Mouse (Mus musculus): ENCODE results near the gene Ppfia3.

Gene Ppfia3

DNA sequence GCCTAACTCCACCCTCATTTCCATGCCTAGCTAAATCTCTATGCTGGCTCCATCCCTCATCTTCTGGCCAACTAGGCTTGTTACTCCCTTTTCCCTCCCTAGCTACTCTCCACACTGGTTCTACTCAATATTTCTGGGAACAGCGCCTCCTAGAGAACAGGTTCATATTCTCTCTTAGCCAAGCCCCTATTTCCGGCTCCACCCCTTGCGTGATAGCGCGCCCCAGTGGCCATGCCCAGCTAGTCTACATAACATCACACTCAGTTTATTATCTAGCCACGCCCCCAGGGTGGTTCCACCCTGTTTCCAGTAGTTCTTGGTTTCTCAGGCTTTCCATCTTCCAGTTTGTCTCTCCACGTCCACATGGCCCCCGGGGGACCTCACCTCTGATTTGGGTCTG lies 25.5 kb downstream of the Ppfia3 start:
- peak; percentile 63 to 81 for DNase-seq

DNA sequence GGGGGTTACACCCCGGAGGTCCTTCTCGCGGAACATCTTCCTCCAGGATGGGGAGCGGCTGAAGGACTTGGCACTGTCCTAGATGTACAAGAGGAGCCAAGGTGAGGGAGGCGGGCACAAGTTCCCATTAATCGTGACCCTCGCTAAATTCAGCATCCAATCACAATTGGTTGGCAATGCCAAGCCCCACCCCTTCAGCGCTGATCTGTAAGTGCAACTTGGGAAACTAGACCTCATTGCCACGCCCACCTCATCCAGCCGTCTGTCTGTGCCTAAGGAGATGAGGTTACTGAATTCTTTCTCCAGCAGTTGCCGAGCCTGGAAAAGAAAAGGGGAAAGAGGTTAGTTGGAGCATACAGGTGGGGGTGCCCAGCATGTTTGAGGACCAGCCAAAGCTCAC lies 26.1 kb downstream of the Ppfia3 start:
- peak in 1 of 2 experiments; percentile 43 for DNase-seq

DNA sequence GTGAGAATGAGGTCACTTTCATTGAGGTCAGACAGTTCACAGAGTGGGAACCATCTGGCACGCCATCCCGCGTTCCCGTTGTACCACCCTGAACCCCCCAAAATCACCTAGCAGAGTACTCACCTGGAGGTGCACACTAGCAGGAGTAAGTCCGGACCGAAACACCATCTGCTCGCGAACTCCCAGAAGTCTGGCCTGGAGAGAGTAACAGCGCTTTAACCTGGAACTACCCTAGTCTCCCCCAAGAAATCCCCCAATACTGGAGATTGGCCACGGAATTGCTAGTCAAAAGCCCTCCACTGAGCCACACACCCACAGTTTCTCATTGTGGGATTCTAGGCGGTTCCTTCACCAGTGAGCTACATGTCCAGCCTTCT lies 26.8 kb downstream of the Ppfia3 start:
- no peak for DNase-seq

DNA sequence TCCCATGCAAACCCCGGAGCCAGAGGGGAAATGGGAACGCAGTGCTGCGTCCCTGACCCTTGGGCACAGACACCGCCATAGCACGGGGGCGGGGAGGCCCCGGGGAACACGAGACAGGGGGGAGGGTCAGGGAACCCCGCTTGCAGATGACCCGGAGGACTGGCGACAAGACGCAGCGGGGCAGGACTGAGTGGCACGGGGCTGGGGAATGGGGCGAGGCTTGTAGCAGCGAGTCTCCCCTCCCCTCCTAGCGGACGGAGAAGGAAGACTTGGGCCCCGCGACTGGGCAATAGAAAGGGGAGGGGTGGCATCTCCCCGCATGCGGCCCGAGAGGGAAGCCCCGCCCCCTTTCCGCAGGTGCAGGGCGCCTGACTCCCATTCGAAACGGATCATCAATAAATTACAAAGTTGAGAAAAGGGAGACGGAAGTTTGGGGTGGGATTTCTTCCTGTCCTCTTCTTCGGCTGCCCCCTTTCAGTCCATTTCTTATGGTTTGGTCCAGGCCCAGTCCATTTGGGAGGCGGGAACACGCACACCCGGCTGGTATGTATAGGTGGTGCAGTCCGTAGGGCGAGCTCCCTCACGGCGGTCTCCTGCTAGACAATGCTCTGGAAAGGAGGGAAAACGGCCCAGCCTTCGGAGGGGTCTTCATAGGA lies 27.3 kb downstream of the Ppfia3 start:
- peak; percentile 75 to 77 for DNase-seq

DNA sequence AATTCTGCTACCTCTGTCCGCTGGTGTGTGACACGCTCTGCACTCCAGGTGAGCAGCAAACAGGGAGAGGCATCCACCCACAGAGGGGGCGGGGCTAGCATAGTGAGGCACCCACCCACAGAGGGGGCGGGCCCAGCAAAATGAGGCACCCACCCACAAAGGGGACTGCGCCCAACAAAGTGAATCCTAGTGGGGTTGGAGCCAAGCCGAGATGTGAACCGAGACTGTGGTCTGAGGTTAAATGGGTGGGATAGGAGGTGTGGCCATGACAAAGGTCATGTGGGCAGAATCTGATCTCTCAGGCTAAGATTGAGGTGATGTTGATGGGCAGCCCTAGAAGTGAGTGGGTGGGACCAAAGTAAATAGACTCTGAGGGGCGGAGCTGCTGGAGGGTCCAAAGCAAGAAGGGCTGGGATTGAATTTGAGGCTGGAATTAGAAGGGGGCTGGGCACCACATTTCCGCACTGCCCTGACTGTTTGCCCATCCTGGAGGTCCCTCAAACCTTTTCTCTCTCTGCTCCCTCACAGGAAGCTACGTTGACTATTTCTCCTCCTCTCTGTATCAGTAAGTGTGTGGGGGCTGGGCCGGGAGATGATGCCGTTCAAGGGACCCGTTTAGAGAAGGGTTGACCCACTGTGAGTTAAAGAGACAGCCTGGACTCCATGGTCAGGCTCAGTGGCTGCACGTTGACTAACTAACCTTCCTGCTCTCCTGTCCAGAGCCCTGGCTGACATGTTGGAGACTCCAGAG lies 28.5 kb downstream of the Ppfia3 start:
- DNase-seq = peak in 1 of 2 experiments; percentile 57

DNA sequence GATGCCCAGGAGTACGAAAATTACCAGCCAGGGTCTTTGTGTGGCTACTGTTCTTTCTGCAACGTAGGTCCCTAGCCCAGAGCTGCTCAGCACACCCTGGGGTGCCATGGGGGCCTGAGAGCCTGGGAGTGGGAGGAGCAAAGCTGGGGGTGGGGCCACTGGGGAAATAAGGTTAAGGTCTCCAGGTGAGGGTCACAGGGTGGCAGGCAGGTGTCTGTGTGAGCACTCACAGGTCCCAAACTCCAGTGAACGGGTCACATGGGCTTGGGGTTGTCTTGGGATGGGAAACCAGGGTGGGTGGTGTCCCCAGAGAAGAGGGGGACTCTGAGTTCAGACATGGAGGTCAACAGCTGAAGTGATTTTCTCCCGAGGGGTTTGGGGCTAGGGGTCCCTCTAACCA lies 29.4 kb downstream of the Ppfia3 start:
- peak in 1 of 2 experiments; percentile 39 for DNase-seq

DNA sequence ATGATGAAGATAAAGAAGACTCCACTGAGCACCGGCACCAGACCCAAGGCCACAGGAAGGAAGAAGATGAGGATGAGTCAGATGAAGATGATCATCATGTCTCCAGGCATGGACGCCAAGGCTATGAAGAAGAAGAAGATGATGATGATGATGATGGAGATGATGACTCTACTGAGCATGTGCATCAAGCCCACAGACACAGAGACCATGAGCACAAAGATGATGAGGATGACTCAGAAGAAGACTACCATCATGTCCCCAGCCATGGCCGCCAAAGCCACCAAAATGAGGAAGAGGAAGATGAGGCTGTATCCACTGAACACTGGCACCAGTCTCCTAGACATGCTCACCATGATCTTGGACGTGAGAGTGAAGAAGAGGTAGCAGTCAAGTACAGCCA lies 30.5 kb downstream of the Ppfia3 start:
- no peak for DNase-seq

DNA sequence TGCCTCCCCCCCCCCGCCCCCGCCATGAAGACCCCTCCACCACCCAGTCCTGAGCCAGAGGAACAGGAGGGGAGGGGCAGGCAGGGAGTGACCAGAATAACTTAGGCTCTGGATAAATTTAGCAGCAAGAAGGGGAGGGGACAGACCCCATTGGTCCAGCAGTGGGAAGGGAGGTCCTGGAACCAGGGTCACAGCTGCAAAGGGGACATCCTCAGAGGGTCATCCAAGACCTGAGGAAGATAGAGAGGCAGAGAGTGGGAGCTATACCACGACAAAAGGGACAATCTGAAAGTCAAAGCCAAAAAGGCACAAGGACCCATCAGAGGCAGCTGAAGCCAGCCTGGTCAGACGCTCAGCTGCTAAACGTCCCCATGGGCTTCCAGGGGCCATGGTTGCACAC lies 31.8 kb downstream of the Ppfia3 start, which contains the start of gene Hrc:
Hrc (plus strand) TSS at position 235 of the 400 bp plus-strand sequence.
- DNase-seq = no peak

DNA sequence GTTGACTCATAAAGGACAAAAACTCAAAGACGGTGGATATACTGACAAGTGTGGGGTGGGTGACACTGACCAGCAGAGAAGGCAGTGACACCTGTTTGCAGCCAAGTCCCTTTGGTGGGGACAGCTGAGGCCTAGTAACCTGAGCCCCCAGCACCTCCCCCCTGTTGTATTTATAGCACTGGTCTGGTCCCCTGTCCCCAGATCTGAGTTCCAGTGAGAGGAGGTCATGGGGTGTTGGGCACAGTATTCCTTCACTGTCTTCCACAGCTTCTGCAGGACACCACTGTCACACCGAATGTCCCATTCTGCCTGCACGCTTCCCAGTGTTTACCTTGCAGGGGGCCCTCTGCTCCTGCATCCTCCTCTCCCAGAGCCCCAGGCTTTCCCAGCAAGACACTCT lies 32.2 kb downstream of the Ppfia3 start:
- no peak for DNase-seq

DNA sequence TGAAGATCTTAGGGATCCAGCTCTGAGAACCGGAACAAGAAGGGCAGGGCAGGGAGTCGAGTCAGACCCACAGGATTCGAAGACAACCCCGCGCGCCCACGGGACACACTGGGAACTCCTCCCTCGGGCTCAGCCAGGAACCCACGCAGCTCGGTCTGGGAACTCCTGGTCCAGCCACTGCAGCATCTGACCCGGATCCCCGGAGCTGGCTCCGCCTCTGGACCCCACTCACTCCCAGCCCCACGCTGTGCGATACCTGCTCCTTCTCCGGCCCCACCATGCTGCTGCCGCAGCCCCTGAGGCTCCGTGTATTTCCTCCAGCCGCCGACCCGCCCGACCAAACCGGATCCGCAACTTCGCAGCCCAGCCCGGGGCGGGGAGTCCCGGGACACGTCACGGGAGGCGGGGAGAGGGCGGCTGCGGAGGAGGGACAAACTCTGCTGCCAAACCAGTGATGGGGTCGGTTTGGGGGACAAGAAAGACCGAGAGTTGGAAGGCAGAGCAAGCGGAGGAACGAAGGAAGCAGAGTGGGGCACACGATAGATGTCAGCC lies 33.3 kb downstream of the Ppfia3 start, which contains the start of gene Trpm4:
Trpm4 (minus strand) TSS at position 350 of the 552 bp plus-strand sequence.
- peak; percentile 68 to 81 for DNase-seq

DNA sequence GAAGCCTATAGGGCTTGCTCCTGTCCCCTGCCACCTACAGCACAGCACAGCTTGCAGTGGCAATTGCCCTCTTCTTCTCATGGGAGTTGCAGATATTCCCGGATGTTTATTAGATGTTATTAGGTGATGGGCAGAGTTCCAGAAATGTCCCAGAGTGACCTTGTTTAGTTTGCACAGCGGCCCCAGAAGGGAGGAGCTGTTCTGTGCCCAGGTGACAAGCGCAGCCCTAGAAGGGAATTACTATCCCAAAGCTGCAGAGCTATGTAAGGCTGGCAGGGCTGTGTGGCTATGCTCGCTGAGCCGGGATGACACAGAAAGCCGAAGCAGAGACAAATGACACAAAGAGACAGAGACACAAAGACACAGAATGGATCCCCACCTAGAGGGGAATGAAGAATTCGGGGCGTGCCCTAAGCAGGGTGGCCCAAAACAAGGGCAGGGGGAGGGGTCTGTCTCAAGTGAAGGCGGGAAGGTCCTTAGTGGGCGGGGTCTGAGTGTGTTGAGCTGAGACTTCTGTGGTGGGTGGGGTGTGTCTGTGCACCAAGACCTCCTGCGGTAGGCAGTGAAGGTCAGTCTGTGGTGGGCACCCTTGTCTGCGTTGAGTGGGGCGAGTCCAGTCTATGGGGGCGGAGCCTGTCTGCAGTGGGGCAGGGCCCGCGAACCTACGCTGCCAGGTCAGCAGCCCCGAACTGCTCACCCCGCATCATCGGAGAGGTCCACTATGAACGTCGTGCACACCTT lies 34.0 kb downstream of the Ppfia3 start:
- DNase-seq = peak in 1 of 2 experiments; percentile 44

DNA sequence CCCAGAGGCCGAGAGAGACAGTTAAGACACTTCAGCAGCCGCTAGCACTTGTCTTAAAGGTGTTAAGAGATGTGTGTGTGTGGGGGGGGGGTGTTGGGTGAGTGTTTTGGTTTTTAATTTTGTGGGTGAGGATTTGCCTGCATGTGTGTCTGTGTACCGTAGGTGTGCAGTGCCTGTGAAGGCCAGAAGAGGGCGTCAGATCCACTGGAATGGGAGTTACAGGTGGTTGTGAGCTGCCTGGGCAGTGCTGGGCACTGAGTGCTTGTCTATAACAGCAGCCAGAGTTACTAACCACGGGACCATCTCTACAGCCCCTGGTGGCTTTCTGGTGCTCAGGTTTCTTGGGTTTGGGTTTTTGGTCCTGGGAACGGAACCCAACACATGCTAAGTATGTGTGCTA lies 35.3 kb downstream of the Ppfia3 start:
- no peak for DNase-seq

DNA sequence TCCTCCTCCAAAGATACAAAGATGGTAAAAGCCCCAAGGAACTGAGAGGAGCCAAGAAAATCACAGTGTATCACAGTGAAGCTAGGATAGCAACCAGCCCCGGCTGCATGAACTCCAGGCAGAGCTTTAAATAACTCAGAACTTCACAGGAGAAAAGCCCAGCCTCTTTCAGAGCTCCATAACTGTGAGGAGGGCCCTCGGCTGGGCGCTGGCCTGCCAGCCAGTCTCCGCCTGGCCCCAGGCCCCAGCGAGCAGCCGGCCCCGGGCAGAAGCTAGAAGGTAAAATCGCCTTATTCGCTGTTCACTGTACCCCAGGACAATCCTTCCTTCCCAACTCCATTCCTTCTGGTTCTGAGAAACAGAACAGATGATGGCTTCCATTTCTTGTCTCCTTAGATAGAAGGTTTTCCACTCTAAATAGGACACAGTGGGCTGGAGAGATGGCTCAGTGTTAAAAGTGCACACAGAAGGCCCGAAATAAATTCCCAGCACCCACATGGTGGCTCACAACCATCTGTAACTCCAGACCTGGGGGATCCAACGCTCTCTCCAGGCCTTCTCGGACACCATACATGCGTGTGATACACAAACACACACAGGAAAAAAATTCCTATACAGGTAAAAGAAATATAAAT lies 37.9 kb downstream of the Ppfia3 start:
- no peak for DNase-seq

DNA sequence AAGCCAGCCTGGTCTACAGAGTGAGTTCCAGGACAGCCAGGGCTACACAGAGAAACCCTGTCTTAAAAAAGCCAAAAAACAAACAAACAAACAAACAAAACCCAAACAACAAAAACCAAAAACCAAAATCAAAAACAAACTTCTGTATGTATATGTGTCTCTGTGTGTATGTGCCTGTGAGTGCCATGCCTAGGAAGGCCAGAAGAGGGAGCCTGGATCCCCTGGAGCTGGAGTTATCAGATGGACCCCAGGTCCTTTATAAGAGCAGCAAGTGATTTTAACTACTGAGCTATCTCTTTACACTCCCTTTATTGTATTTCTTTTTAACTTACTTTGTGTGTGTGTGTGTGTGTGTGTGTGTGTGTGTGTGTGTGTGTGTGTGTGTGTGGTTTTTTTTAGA lies 41.0 kb downstream of the Ppfia3 start:
- no peak for DNase-seq

DNA sequence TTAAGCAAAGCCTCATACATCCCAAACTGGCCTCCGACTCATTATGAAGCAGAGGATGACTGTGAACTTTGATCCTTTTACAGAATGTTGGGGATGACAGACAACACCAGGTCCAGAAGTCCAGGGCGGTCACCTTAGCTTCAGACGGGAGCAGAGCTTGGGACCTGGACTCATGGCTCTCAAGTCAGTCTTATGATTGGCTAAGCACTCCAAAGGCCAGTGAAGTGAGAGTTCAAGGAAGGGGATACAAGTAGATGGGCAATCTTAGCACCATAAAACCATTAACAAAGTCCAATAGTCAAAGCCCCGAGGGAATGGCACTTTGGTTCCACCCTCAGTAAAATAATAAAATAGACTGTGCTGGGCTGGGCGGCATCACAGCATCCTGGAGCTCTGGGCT lies 43.8 kb downstream of the Ppfia3 start:
- DNase-seq = no peak

DNA sequence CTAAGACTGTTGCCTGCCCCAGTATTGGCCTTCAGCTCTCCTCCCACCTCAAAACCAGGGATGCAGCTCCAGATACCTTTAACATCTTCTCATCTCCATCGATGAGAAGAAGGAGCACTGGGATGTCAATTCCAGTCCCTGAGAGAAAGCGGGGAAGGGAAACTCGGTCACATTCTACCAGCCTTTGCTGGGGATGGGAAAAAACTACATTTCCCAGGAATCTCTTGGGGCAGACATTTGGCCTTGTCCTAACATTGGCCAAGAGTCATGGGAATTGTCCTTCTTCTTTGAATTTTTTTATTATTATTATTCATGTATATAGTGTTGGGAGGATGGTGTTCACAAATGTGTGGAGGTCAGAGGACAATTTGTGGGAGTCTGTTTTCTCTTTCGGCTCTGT lies 44.6 kb downstream of the Ppfia3 start:
- DNase-seq = no peak

DNA sequence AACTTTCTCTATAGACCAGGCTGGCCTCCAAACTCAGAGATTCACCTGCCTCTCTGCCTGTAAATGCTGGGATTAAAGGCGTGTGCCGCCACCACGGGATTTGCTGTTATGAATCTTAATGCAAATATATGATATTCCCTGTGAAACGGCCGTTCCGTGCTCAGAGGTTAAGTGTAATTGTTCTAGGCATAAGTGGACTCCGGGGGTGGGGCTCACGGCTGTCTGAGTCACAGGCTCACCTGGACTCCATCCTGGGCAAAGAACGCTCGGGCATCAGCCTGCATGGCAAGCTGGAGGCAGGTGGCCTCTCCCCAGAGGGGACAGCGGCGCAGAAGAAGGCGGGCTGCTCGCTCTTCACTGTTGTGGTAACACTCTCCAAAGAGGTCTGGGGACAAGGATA lies 50.3 kb downstream of the Ppfia3 start:
- no peak for DNase-seq

DNA sequence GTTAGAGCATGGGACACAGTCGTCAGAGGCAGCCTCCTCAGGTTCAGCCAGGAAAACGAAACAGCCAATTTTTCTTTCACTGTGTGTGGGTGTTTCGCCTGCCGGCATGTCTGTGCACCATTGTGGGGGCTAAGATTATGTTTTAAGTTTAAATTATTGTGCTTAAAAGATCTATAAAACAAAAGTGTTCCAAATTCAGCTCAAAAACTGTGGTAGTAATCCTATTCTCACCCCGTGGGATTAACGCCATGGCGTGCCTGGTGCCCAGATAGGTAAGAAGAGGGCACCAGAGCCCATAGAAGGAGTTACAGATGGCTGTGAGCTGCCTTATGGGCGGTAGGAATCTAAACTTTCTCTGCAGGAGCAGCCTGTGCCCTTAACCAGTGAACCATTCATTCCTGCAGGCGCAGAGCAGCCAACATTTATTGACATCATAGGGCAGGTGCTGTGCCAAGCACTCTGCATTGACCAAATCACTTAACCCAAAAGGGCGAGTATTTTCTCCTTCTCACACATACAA lies 51.6 kb downstream of the Ppfia3 start:
- DNase-seq = no peak

DNA sequence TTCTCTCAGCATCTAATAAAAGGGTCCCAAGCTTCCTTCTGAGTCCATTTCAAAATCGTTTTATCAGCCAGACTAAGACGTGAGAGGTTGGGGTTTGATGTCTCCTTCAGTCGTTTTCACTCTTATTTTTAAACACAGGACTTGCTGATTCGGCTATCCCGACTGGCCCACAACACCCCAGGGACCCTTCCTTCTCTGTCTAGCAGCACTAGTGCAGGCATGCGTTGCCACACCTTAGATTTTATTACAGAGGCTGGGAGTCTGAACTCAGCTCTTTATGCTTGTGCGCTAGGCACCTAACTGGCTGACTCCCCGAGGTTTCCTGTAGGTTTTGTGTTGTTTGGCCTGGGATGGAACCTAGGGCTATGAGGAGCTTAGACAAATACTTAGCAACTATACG lies 53.3 kb downstream of the Ppfia3 start:
- DNase-seq = no peak

DNA sequence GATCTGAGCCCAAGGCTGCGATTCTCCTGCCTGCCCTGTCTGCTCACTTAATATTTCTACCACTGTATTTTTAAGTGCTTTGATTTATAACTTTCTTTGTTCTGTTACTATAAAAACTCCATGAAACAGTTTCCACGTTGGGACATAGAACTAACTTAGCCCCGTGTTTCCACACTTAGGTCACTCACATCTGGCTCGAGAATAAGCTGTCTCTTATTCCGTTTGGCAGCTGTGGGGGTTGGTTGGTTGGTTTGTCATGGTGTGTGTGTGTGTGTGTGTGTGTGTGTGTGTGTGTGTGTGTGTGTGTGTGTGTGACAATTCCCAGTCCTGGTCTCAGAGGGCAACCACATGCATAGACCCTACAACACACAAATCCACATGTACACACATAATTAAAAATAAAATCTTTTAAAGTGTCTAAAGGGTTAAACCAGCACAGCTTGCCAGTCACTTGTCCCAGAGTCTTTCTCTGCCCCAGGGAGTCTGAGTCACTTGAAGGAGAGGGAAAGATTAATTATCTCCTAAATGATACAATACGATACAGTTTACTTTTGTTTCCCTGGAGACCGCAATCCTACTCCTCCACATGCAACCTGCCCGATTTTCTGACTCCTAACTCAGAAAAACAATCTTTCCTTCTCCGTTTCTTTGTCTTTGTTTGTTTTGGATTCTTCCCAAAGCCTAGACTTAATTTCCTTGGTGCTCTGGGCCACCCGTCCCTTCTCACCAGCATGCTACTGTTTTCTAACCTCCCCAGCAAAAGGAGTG lies 53.9 kb downstream of the Ppfia3 start:
- DNase-seq = no peak

DNA sequence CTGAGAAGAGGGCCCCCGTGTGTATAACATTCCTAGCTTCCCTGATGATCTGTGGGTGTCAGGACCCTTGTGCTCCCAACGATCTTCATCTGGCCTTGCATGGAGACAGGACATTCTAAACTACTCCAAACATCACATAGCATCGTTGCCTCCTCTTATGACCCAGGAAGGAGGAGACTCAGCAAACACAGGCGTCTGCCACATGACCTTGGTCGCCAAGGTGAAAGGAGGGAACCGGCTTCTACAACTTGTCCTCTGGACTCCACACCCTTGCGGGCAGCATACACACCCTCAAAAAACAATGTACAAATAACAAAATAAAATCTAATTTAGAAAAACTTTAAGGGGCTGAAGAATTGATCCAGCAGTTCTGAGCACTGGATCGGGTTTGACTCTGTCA lies 54.8 kb downstream of the Ppfia3 start:
- DNase-seq = no peak

DNA sequence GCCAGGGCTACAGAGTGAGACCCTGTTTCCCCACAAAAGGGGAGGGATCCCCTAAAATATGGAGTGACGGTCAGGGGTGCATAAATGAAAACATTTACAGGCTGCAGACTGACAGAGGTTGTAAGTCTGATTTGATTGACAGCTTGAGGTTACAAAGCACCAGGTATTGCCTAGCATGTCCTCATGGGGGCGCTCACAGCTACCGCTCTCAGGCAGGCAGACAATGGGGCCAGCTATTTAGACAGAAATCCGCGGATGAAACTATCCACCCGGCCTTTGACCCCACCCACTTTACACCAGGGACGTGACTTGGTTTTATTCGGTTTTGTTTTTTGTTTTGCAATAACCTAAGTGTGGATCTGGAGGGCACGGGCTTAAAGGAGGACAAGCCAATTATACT lies 57.4 kb downstream of the Ppfia3 start:
- DNase-seq = peak; percentile 67 to 80

All from cerebellum, postnatal 25 days (tissue).